Mouse (Mus musculus) lung, postnatal 0 days (tissue): ENCODE data around the gene Pard3.

ENCODE experiments used
- CTCF ChIP-seq: IDR thresholded peaks from 2 replicates; pipeline ENCODE4 v1.5.1; 2016; ENCODE audit warnings: antibody characterized with exemption, mild to moderate bottlenecking
- EP300 ChIP-seq: IDR thresholded peaks from 2 replicates; pipeline ENCODE4 v1.6.1; 2016; ENCODE audit warnings: antibody characterized with exemption, mild to moderate bottlenecking, control low read depth

DNA sequence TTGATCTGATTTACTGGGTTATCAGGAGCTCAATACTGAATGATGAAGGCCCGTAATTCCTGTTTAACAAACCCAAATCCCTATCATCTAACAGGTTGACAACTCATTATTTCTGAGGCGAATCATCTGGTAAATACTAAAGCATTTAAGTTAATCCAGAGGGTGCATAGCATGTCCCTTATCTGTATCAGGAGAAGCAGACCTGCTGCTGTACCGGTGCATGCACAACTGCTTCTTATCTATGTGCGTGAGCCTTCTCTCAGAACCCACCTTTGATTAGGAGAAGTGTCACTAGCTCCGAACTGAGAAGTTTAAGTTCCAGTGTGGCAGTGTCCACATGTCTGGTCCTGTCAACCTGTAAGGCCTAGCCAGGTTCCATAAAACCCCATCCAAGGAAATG, 499.9 kb downstream of the Pard3 start:
- no peak for TF ChIP-seq CTCF
- no peak for TF ChIP-seq EP300
